8 mouse cellular contexts compared by ENCODE assay signal in genomic region chr5:73071319-73071718, GRCm38 (mm10).
DNase-seq lines count a peak whose midpoint lies in the region; ATAC-seq and TF ChIP-seq lines count a peak whose summit lies in the region.

No protein-coding gene starts in this region.

- peak; percentile 95 for TF ChIP-seq CTCF in midbrain, postnatal 0 days (IDR thresholded peaks at IDR 0.05)
- TF ChIP-seq CTCF in spleen, adult 2 months (IDR thresholded peaks at IDR 0.05; ENCODE audit: extremely low read depth, insufficient read depth, insufficient read length, insufficient replicate concordance): peak; percentile 87; the same call in 1 of the 2 replicates

- H3K27me3 ChIP-seq in heart, embryonic 10.5 days (ENCODE audit: insufficient read depth, poor library complexity, severe bottlenecking): no peaks in the 10 kb centered on the region
- no peaks in the 10 kb centered on the region for H3K27me3 ChIP-seq in kidney, embryonic 15.5 days
- H3K27me3 ChIP-seq in limb, embryonic 13.5 days: no peaks in the 10 kb centered on the region
- H3K27me3 ChIP-seq in midbrain, postnatal 0 days (ENCODE audit: insufficient read depth, low read length): no peaks in the 10 kb centered on the region
- no peaks in the 10 kb centered on the region for H3K27me3 ChIP-seq in spleen, adult 2 months (ENCODE audit: control insufficient read depth, insufficient read depth, low read length)

- TF ChIP-seq POLR2A in spleen, adult 2 months (IDR thresholded peaks at IDR 0.05; ENCODE audit: low read depth, low read length): no peak

- 0 out of 2 replicates have a peak, but pooled peaks cover 3% of the 10 kb centered on the region for H3K4me1 ChIP-seq in heart, embryonic 10.5 days
- H3K4me1 ChIP-seq in kidney, embryonic 15.5 days: no peaks in the 10 kb centered on the region
- H3K4me1 ChIP-seq in limb, embryonic 13.5 days: no peaks in the 10 kb centered on the region
- no peaks in the 10 kb centered on the region for H3K4me1 ChIP-seq in midbrain, postnatal 0 days (ENCODE audit: insufficient read depth, low read length)
- H3K4me1 ChIP-seq in spleen, adult 2 months (ENCODE audit: control insufficient read depth, insufficient read depth, insufficient read length): no peaks in the 10 kb centered on the region

- H3K36me3 ChIP-seq in heart, embryonic 10.5 days: peaks cover 79% of the 10 kb centered on the region
- H3K36me3 ChIP-seq in kidney, embryonic 15.5 days: peaks cover 92% of the 10 kb centered on the region
- peaks cover 66% of the 10 kb centered on the region for H3K36me3 ChIP-seq in limb, embryonic 13.5 days
- H3K36me3 ChIP-seq in midbrain, postnatal 0 days (ENCODE audit: insufficient read depth, low read length): peaks cover 62% of the 10 kb centered on the region
- peaks cover 64% of the 10 kb centered on the region for H3K36me3 ChIP-seq in spleen, adult 2 months (ENCODE audit: control insufficient read depth, insufficient read depth, low read length)

- ATAC-seq in kidney, embryonic 15.5 days (replicated peaks; ENCODE audit: low FRiP score): peak; percentile 73
- peak; percentile 73 for ATAC-seq in limb, embryonic 13.5 days (ENCODE audit: low FRiP score, low read depth)
- ATAC-seq in midbrain, postnatal 0 days (ENCODE audit: low FRiP score): no peak

- no peak overlapping the region for H3K4me3 ChIP-seq in heart, embryonic 10.5 days
- H3K4me3 ChIP-seq in kidney, embryonic 15.5 days (replicated peaks): no peak overlapping the region
- H3K4me3 ChIP-seq in limb, embryonic 13.5 days: 0 out of 2 replicates have a peak overlapping the region, but pooled peaks have one; percentile 3
- H3K4me3 ChIP-seq in midbrain, postnatal 0 days (ENCODE audit: low read depth, low read length): no peak overlapping the region
- no peak overlapping the region for H3K4me3 ChIP-seq in spleen, adult 2 months (ENCODE audit: extremely low read depth, insufficient read depth, insufficient read length)

- no peak overlapping the region for H3K27ac ChIP-seq in heart, embryonic 10.5 days
- H3K27ac ChIP-seq in kidney, embryonic 15.5 days: no peak overlapping the region
- no peak overlapping the region for H3K27ac ChIP-seq in limb, embryonic 13.5 days
- no peak overlapping the region for H3K27ac ChIP-seq in midbrain, postnatal 0 days (ENCODE audit: low read depth, low read length)
- H3K27ac ChIP-seq in spleen, adult 2 months (ENCODE audit: insufficient read depth, low read length): no peak overlapping the region

- WGBS in heart, embryonic 10.5 days: 32% methylated on average over 15 of the region's 15 CpGs
- WGBS in kidney, embryonic 15.5 days: 34% methylated on average over 15 of the region's 15 CpGs
- 31% methylated on average over 15 of the region's 15 CpGs for WGBS in limb, embryonic 13.5 days
- WGBS in midbrain, postnatal 0 days: 35% methylated on average over 15 of the region's 15 CpGs
- WGBS in spleen, adult 2 months: 67% methylated on average over 15 of the region's 15 CpGs

- peak; percentile 67 for DNase-seq in heart, adult 8-10 months (ENCODE audit: low spot score)
- no peak for DNase-seq in heart, embryonic 10.5 days (ENCODE audit: low spot score)
- peak; percentile 88 for DNase-seq in embryo, embryonic 10 days (ENCODE audit: low spot score)
- DNase-seq in gastrocnemius, postnatal 10 days: peak; percentile 87
- peak; percentile 78 for DNase-seq in midbrain, postnatal 0 days (ENCODE audit: low spot score)
- peak; percentile 15 to 63 for DNase-seq in spleen, adult 2 months (ENCODE audit: low read depth in 1 of 2, low spot score in 2 of 2)

- 0 out of 2 replicates have a peak overlapping the region, but pooled peaks have one; percentile 17 for H3K4me2 ChIP-seq in kidney, embryonic 15.5 days
- H3K4me2 ChIP-seq in limb, embryonic 13.5 days (replicated peaks): peak overlapping the region; percentile 41; the same call in 1 of the 2 replicates
- no peak overlapping the region for H3K4me2 ChIP-seq in midbrain, postnatal 0 days (ENCODE audit: low read depth, low read length, poor library complexity, severe bottlenecking)

- no peaks in the 10 kb centered on the region for H3K9me3 ChIP-seq in heart, embryonic 10.5 days
- H3K9me3 ChIP-seq in kidney, embryonic 15.5 days (replicated peaks): no peaks in the 10 kb centered on the region
- H3K9me3 ChIP-seq in limb, embryonic 13.5 days: no peaks in the 10 kb centered on the region
- no peaks in the 10 kb centered on the region for H3K9me3 ChIP-seq in midbrain, postnatal 0 days (ENCODE audit: low read length)

- no peak overlapping the region for H3K9ac ChIP-seq in kidney, embryonic 15.5 days
- no peak overlapping the region for H3K9ac ChIP-seq in limb, embryonic 13.5 days
- no peak overlapping the region for H3K9ac ChIP-seq in midbrain, postnatal 0 days (replicated peaks; ENCODE audit: low read length, poor library complexity, severe bottlenecking)
